Mouse (Mus musculus) erythroblast, embryonic 14.5 days (primary cell): ENCODE results near the gene Ntn3.

ENCODE experiments used
- GATA1 ChIP-seq: IDR thresholded peaks from 2 replicates; pipeline ENCODE4 v1.6.1; 2012; ENCODE audit warnings: low read length, inconsistent platforms, mixed read lengths
- TAL1 ChIP-seq: IDR thresholded peaks from 3 replicates; pipeline ENCODE4 v1.6.1; 2012; ENCODE audit warnings: low read length, inconsistent platforms, mixed read lengths

- TF ChIP-seq GATA1 (no peak), TAL1 (no peak)
These were observed 3.9 kb downstream of the Ntn3 start, which contains the start of gene Tbc1d24 for GRCm38 (mm10) chr17:24205284-24205888.
